Mouse (Mus musculus) thymus, adult 2 months (tissue): ENCODE data around the gene Celf2.

Source experiments
- CTCF ChIP-seq: fragments of 200-500 bp; IDR thresholded peaks from 2 replicates; pipeline ENCODE4 v1.5.1; 2012; ENCODE audit warnings: mild to moderate bottlenecking, control low read depth, low read length, moderate library complexity, borderline replicate concordance; ENCODE audit not compliant: control insufficient read depth, poor library complexity, insufficient read depth; ENCODE audit errors: extremely low read depth
- POLR2A ChIP-seq: fragments of 200-500 bp; IDR thresholded peaks from 2 replicates; pipeline ENCODE4 v1.6.1; 2012; ENCODE audit warnings: mild to moderate bottlenecking, low read length, control low read depth, moderate library complexity; ENCODE audit not compliant: control insufficient read depth, poor library complexity, insufficient read depth; ENCODE audit errors: extremely low read depth

DNA sequence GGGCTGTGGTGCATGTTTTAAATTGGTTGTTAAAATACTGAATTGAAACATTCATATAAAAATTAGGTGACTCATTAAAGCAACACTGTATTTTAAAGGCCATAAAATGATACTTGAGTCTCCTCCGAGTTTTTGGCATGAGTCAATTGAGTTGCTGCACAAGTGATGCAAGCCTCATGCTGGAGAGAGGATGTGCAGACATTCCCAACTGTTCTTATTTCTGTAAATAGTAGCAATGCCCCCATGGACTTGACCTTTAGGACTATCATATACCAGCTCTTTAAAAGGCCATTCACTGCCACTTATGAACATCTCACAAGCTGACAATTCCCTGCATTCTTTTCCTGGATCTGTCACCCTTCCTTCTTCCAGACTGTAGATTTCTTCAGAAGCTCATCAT, 10.1 kb upstream of the Celf2 start:
- TF ChIP-seq POLR2A (no peak), CTCF (no peak)
